Mouse (Mus musculus) midbrain, embryonic 16.5 days (tissue): Measurements from ENCODE around the gene Glmn. TPM values are rescaled to one million over a fixed set of nuclear protein-coding genes. Genes with fewer than 3 reads are reported as not detected.

ENCODE experiments used
- ATAC-seq: fragments of 200-750 bp; cut with Nextera tagmentation; 2 replicates; pipeline ENCODE4 v1.8.0; 2017; ENCODE audit warnings: moderate TSS enrichment
- H3K27ac ChIP-seq: fragments of 300-500 bp; sonication (generic); 2 replicates; pipeline ENCODE4 v1.5.1; 2014; ENCODE audit warnings: mild to moderate bottlenecking, low read length, mixed read lengths
- H3K27me3 ChIP-seq: fragments of 300-500 bp; sonication (generic); 2 replicates; pipeline ENCODE4 v1.6.1; 2014; ENCODE audit warnings: low read depth, low read length, mixed read lengths; ENCODE audit not compliant: control insufficient read depth, insufficient read depth
- H3K36me3 ChIP-seq: fragments of 300-500 bp; sonication (generic); 2 replicates; pipeline ENCODE4 v1.6.1; 2014; ENCODE audit warnings: mild to moderate bottlenecking, low read length, moderate library complexity, mixed read lengths; ENCODE audit not compliant: control insufficient read depth, insufficient read depth
- H3K4me1 ChIP-seq: fragments of 300-500 bp; sonication (generic); 2 replicates; pipeline ENCODE4 v1.6.1; 2014; ENCODE audit warnings: mild to moderate bottlenecking, low read length, mixed read lengths; ENCODE audit not compliant: control insufficient read depth, insufficient read depth
- H3K4me2 ChIP-seq: fragments of 300-500 bp; sonication (generic); 2 replicates; pipeline ENCODE4 v1.6.1; 2014; ENCODE audit warnings: mild to moderate bottlenecking, low read length, mixed read lengths
- H3K4me3 ChIP-seq: fragments of 300-500 bp; sonication (generic); 2 replicates; pipeline ENCODE4 v1.5.1; 2014; ENCODE audit warnings: low read depth, mild to moderate bottlenecking, low read length, moderate library complexity, mixed read lengths
- H3K9ac ChIP-seq: fragments of 300-500 bp; sonication (generic); 2 replicates; pipeline ENCODE4 v1.6.1; 2014; ENCODE audit warnings: low read depth, low read length, mixed read lengths
- H3K9me3 ChIP-seq: fragments of 300-500 bp; sonication (generic); replicated peaks from 2 replicates; pipeline ENCODE4 v1.6.1; 2014; ENCODE audit warnings: mild to moderate bottlenecking, low read length, mixed read lengths; ENCODE audit not compliant: control insufficient read depth, poor library complexity, severe bottlenecking
- WGBS: fragments of 180-500 bp; shearing (Covaris S2); extraction: QIAGEN DNeasy Blood & Tissue Kit; methylation state at CpG from one replicate; pipeline ENCODE4 v1.1.7; 2014; 5-methylcytosine and 5-hydroxymethylcytosine counted together
- polyA plus RNA-seq: library from polyadenylated mRNA; unstranded; fragments of >200 nt; fragmentation: Nextera tagmentation; extraction: Ambion mirVana; gene quantifications from 2 replicates; pipeline ENCODE4 v1.2.1, GENCODE M21; 2015

Glmn gene
- polyA plus RNA-seq, 1 experiment from 2014 or later, result 40.4 TPM

DNA sequence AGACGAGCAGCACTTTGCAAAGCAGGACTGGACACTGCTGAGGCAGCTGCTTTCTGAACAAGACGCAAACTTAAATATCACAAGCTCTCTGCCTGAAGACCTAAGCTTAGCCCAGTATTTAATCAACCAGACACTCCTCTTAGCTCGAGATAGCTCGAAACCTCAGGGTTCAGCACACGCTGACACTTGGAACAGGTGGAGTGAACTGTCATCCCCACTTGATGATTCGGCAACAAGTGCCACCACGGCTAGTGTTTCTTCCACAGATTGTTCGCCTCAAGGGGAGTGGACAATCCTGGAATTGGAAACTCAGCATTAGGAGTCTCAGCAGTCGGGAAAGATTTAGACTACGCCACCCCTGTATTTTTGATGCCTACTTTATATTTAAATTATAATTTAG lies 87.2 kb downstream of the Glmn start:
- H3K4me2 ChIP-seq, result no peak overlapping the region
- H3K27me3 ChIP-seq, result no peaks in the 10 kb centered on the region
- H3K9me3 ChIP-seq, result no peaks in the 10 kb centered on the region
- H3K9ac ChIP-seq, result no peak overlapping the region
- no peak for ATAC-seq
- no peak overlapping the region for H3K27ac ChIP-seq
- H3K36me3 ChIP-seq, result peaks cover 10% of the 10 kb centered on the region; the same call in 1 of the 2 replicates
- no peak overlapping the region for H3K4me3 ChIP-seq
- WGBS, result 93% methylated on average over 10 of the region's 10 CpGs
- H3K4me1 ChIP-seq, result no peaks in the 10 kb centered on the region

GRCm38 (mm10) chr5:107507321-107507720 lies 90.4 kb downstream of the Glmn start, which contains the start of gene Gm42669:
TSS of gene Gm42669 (plus strand) at chr5:107507621.
- H3K9me3 ChIP-seq, result no peaks in the 10 kb centered on the region
- ATAC-seq, result no peak
- H3K4me3 ChIP-seq, result no peak within 1 kb of the TSS
- H3K9ac ChIP-seq, result no peak within 1 kb of the TSS
- 90% methylated on average over 4 of the region's 4 CpGs for WGBS
- H3K36me3 ChIP-seq, result peaks cover 14% of the 10 kb centered on the region; the same call in 1 of the 2 replicates
- no peak within 1 kb of the TSS for H3K27ac ChIP-seq
- H3K4me1 ChIP-seq, result no peaks in the 10 kb centered on the region
- no peaks in the 10 kb centered on the region for H3K27me3 ChIP-seq
- no peak within 1 kb of the TSS for H3K4me2 ChIP-seq

- no peak overlapping the region for H3K27ac ChIP-seq
- peaks cover 9% of the 10 kb centered on the region; the same call in 1 of the 2 replicates for H3K36me3 ChIP-seq
- no peak overlapping the region for H3K4me3 ChIP-seq
- H3K9ac ChIP-seq, result no peak overlapping the region
- no peaks in the 10 kb centered on the region for H3K27me3 ChIP-seq
- 88% methylated on average over 1 of the region's 1 CpGs for WGBS
- peaks cover 17% of the 10 kb centered on the region for H3K4me1 ChIP-seq
- no peak overlapping the region for H3K4me2 ChIP-seq
- H3K9me3 ChIP-seq, result no peaks in the 10 kb centered on the region
- ATAC-seq, result no peak
These were observed 96.9 kb downstream of the Glmn start for GRCm38 (mm10) chr5:107500741-107501140.

DNA sequence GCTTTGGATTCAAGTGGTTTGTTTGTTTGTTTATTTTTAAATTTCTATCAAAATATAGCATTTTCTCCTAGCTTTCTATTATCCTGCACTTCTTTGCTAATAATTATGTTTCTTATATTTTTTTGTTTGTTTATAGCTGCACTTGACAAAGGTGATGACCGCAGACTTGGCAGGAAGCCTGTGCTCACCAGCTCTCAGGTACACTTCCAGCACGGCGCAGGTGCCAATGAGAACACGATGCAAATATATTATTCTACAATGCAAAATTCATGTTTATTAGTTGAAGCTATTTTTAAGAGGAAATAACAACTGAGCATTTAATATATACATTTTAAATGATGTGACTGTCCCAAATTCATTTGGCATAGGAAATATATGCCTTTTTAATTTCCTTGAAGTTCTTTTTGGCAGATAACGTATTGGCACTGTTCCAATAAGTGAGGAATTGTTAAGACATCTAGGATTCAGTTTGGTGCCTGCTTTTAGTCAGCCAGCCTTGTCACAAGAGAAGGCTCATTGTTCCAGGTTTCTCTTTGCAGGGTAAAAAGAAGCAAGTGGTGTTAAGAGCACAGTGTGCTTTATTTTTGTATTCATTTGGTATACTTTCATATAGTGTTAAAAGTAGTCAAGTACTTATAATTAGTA lies 97.7 kb downstream of the Glmn start:
- no peak overlapping the region for H3K4me3 ChIP-seq
- no peaks in the 10 kb centered on the region for H3K9me3 ChIP-seq
- WGBS, result 82% methylated on average over 5 of the region's 5 CpGs
- no peak overlapping the region for H3K4me2 ChIP-seq
- no peak overlapping the region for H3K9ac ChIP-seq
- ATAC-seq, result no peak
- H3K36me3 ChIP-seq, result peaks cover 8% of the 10 kb centered on the region; the same call in 1 of the 2 replicates
- H3K27me3 ChIP-seq, result no peaks in the 10 kb centered on the region
- no peak overlapping the region for H3K27ac ChIP-seq
- peaks cover 17% of the 10 kb centered on the region for H3K4me1 ChIP-seq

Other genes starting within 250 kb of the Glmn start
- 2.1 and 3.2 TPM in 2 replicates for gene Ephx4, start 195.2 kb downstream of the Glmn start, polyA plus RNA-seq
- not detected in 2 replicates for gene Lpcat2b, start 166.3 kb downstream of the Glmn start, polyA plus RNA-seq
- 23.5 and 24.9 TPM in 2 replicates for gene Btbd8, start 159.9 kb downstream of the Glmn start, polyA plus RNA-seq
- 0.73 and 0.81 TPM in 2 replicates for gene Gm42669, start 90.3 kb downstream of the Glmn start, polyA plus RNA-seq
- gene 1700028K03Rik, start 63.2 kb downstream of the Glmn start, polyA plus RNA-seq, result 0.29 and 0.46 TPM in 2 replicates
- 26.2 and 26.4 TPM in 2 replicates for gene Rpap2, start 515 bp downstream of the Glmn start, polyA plus RNA-seq
- not detected in 2 replicates for gene Gfi1, start 128.1 kb upstream of the Glmn start, polyA plus RNA-seq
- gene Ube2d2b, start 232.2 kb upstream of the Glmn start, polyA plus RNA-seq, result 0.10 and 0.16 TPM in 2 replicates